Mouse (Mus musculus): ENCODE results near the gene Taf6.

- TF ChIP-seq CTCF (IDR thresholded peaks at IDR 0.05; ENCODE audit: borderline replicate concordance, extremely low read depth, insufficient read depth, insufficient read length) (no peak), POLR2A (IDR thresholded peaks at IDR 0.05; ENCODE audit: borderline replicate concordance, extremely low read depth, insufficient read depth, insufficient read length, poor library complexity, severe bottlenecking) (no peak)
Observed at GRCm38 (mm10) chr5:138226491-138226890, 39.2 kb upstream of the Taf6 start.
